Mouse (Mus musculus): Measurements from ENCODE around the gene Tal1. TPM values are rescaled to one million over a fixed set of nuclear protein-coding genes. Genes with fewer than 3 reads are reported as not detected.
A peak's percentile ranks its signal among the peaks of the same experiment; 100 is the strongest.

The Tal1 gene
- 0.25 and 0.62 TPM in 2 replicates for polyA plus RNA-seq (2015; fragmentation: Nextera tagmentation; extraction: Ambion mirVana)

DNA sequence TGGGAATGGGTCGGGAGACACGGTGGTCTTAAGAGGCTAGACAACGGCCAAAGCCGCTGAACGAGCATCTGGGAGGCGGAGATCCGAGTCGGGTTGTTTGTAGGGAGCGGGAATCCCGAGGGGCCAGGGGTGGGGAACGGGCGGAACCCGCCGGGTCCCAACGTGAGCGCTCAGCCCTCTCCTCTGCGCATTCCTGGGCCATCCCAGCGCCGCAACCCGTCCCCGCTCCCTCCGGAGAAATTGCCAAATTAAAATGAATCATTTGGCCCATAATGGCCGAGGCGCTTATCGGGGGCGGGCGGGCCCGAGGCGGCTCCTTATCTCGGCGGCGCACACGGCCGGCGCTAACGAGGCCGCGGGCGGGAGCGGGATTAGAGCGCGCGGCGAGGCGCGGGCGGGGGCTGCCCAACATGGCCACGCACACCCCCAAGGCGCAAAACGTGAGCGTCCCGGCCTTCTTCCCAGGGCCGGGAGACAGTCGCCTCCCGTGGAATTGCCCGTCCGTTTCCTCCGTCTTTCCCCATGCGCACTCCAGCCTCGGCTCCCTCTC, at the start of gene Tal1:
Tal1 (plus strand) TSS at position 56 of the 550 bp plus-strand sequence.
- Histone ChIP-seq H3K9ac (replicated peaks; ENCODE audit: low read depth, low read length) (peak within 1 kb of the TSS; percentile 26; the same call in 1 of the 2 replicates), H3K4me1 (replicated peaks; ENCODE audit: control insufficient read depth, insufficient read depth, low read length) (peaks cover 15% of the 10 kb centered on the region), H3K27ac (ENCODE audit: low read length) (no peak within 1 kb of the TSS), H3K27me3 (replicated peaks; ENCODE audit: control insufficient read depth, insufficient read depth, low read length) (peaks cover 60% of the 10 kb centered on the region), H3K4me3 (replicated peaks; ENCODE audit: low read length) (peak within 1 kb of the TSS; percentile 33), H3K36me3 (ENCODE audit: control insufficient read depth, insufficient read depth) (no peaks in the 10 kb centered on the region), H3K9me3 (ENCODE audit: control insufficient read depth, low read length) (no peaks in the 10 kb centered on the region), H3K4me2 (ENCODE audit: low read length) (peak within 1 kb of the TSS; percentile 48)
- 0% methylated on average over 55 of the region's 60 CpGs for WGBS
- peak; percentile 37 for ATAC-seq

DNA sequence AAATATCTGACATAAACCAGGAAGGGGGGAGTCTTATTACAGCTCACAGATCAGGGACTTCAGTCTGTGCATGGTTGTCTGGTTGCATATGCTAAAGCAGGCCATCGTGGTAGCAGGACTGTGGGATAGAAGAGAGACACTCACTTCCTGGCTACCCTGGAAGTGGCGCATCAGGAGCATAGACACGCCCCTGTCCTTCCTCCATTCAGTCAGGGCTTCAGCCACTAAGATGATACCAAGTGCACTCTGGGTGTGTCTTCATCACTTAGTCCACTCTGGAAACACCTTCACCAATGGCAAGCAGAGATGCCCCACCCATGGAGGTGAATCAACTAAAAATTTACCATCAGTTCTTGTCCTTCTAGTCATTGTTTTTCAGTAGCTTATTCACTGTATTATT, 42.0 kb upstream of the Tal1 start:
- ATAC-seq, result no peak
- no peak overlapping the region for H3K27ac ChIP-seq (ENCODE audit: low read length)
- H3K4me3 ChIP-seq (replicated peaks; ENCODE audit: low read length), result no peak overlapping the region
- WGBS, result 95% methylated on average over 3 of the region's 3 CpGs
- H3K36me3 ChIP-seq (ENCODE audit: control insufficient read depth, insufficient read depth), result no peaks in the 10 kb centered on the region
- H3K9ac ChIP-seq (replicated peaks; ENCODE audit: low read depth, low read length), result no peak overlapping the region
- no peaks in the 10 kb centered on the region for H3K27me3 ChIP-seq (replicated peaks; ENCODE audit: control insufficient read depth, insufficient read depth, low read length)
- no peak overlapping the region for H3K4me2 ChIP-seq (ENCODE audit: low read length)
- H3K9me3 ChIP-seq (ENCODE audit: control insufficient read depth, low read length), result no peaks in the 10 kb centered on the region
- no peaks in the 10 kb centered on the region for H3K4me1 ChIP-seq (replicated peaks; ENCODE audit: control insufficient read depth, insufficient read depth, low read length)

DNA sequence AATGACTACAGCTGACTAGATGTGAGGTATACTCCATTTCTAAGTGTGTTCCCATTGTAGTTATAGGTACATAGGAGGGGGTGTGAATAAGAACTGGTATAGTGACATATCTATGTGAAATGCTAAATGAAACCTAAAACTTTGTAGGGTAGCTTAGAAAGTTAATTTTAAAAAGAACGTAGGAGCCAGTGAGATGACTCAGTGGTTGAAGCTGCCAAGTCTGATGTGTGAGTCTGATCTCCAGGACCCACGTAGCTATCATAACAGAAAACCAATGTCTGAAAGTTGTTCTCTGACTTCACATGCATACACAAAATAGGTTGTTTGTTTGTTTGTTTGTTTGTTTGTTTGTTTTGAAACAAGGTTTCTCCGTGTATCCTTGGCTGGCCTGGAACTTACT, 36.2 kb upstream of the Tal1 start:
- 93% methylated on average over 3 of the region's 3 CpGs for WGBS

DNA sequence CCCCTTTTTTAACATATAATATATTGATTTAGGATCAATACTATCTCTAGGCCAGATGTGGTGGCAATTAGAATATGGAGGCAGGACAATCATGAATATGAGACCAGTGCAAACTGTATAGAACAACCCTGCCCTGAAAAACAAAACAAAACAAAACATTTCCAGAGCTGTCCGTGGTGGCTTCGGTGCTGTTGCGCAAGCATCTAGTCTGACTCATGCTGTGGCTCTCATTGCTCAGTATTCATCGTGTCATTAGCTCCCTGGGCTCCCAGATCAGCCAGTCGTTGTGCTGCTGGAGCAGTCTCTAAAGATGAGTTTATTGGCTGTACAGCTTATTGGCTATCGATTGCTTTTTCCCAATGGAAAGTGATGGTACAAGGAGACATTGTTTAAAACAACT, 21.2 kb upstream of the Tal1 start:
- H3K36me3 ChIP-seq (ENCODE audit: control insufficient read depth, insufficient read depth), result no peaks in the 10 kb centered on the region; the same call in 1 of the 2 replicates
- H3K27ac ChIP-seq (ENCODE audit: low read length), result no peak overlapping the region
- ATAC-seq, result no peak
- no peak overlapping the region for H3K4me2 ChIP-seq (ENCODE audit: low read length)
- no peaks in the 10 kb centered on the region for H3K27me3 ChIP-seq (replicated peaks; ENCODE audit: control insufficient read depth, insufficient read depth, low read length)
- no peaks in the 10 kb centered on the region for H3K4me1 ChIP-seq (replicated peaks; ENCODE audit: control insufficient read depth, insufficient read depth, low read length)
- H3K4me3 ChIP-seq (replicated peaks; ENCODE audit: low read length), result no peak overlapping the region
- no peaks in the 10 kb centered on the region for H3K9me3 ChIP-seq (ENCODE audit: control insufficient read depth, low read length)
- 74% methylated on average over 6 of the region's 6 CpGs for WGBS
- H3K9ac ChIP-seq (replicated peaks; ENCODE audit: low read depth, low read length), result no peak overlapping the region

More for the DNA sequence above, 36.2 kb upstream of the Tal1 start:
- H3K4me1 ChIP-seq (replicated peaks; ENCODE audit: control insufficient read depth, insufficient read depth, low read length), result no peaks in the 10 kb centered on the region
- ATAC-seq, result no peak
- no peak overlapping the region for H3K27ac ChIP-seq (ENCODE audit: low read length)
- H3K9me3 ChIP-seq (ENCODE audit: control insufficient read depth, low read length), result no peaks in the 10 kb centered on the region
- no peak overlapping the region for H3K4me3 ChIP-seq (replicated peaks; ENCODE audit: low read length)
- no peaks in the 10 kb centered on the region for H3K27me3 ChIP-seq (replicated peaks; ENCODE audit: control insufficient read depth, insufficient read depth, low read length)
- no peak overlapping the region for H3K4me2 ChIP-seq (ENCODE audit: low read length)
- H3K9ac ChIP-seq (replicated peaks; ENCODE audit: low read depth, low read length), result no peak overlapping the region
- no peaks in the 10 kb centered on the region for H3K36me3 ChIP-seq (ENCODE audit: control insufficient read depth, insufficient read depth)

DNA sequence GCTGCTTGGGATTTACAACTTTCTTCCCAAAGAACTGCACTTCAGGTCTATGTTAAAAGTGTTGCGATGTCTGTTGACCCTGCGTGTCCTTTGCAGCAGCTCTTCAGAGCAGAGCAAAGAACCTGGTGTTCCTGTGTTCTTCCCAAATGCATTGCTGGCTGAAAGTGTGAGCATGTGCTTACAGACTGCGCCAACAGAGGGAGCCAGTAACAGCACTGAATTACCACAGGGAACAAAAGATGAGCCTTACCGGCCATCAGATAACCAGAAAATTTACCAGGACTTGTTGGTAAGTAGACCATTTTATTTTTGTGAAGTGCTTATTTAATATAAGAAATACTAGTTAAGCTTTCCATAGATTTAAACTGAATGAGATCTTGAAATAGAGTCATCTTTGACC, 18.0 kb upstream of the Tal1 start:
- ATAC-seq, result peak; percentile 58
- no peak overlapping the region for H3K27ac ChIP-seq (ENCODE audit: low read length)
- H3K36me3 ChIP-seq (ENCODE audit: control insufficient read depth, insufficient read depth), result peaks cover 5% of the 10 kb centered on the region; the same call in 1 of the 2 replicates
- 36% methylated on average over 4 of the region's 4 CpGs for WGBS
- H3K4me1 ChIP-seq (replicated peaks; ENCODE audit: control insufficient read depth, insufficient read depth, low read length), result no peaks in the 10 kb centered on the region
- H3K9ac ChIP-seq (replicated peaks; ENCODE audit: low read depth, low read length), result no peak overlapping the region
- H3K4me3 ChIP-seq (replicated peaks; ENCODE audit: low read length), result no peak overlapping the region
- H3K27me3 ChIP-seq (replicated peaks; ENCODE audit: control insufficient read depth, insufficient read depth, low read length), result no peaks in the 10 kb centered on the region
- no peaks in the 10 kb centered on the region for H3K9me3 ChIP-seq (ENCODE audit: control insufficient read depth, low read length)
- H3K4me2 ChIP-seq (ENCODE audit: low read length), result no peak overlapping the region

DNA sequence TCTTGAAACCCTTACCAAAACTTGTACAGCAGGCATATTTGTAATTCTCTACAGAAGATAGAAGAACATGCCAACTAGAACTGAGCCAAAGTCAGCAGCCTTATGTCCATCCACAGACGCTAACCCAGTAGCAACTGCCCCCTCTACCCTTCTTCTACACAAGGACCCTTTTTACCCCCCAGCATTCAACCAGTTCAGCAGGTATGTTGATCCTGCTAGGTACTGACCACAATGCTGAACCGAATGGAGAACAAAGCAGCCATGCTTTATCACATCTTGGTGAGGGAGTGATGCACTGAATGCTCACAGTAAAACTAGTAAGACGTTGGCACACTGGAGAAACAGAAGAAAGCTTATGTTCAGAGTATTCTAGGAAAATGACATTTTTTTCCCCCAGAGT, 10.6 kb upstream of the Tal1 start:
- 78% methylated on average over 3 of the region's 3 CpGs for WGBS
- Histone ChIP-seq H3K9me3 (ENCODE audit: control insufficient read depth, low read length) (no peaks in the 10 kb centered on the region), H3K27ac (ENCODE audit: low read length) (no peak overlapping the region), H3K36me3 (ENCODE audit: control insufficient read depth, insufficient read depth) (0 out of 2 replicates have a peak, but pooled peaks cover 5% of the 10 kb centered on the region), H3K9ac (replicated peaks; ENCODE audit: low read depth, low read length) (no peak overlapping the region), H3K27me3 (replicated peaks; ENCODE audit: control insufficient read depth, insufficient read depth, low read length) (peaks cover 11% of the 10 kb centered on the region), H3K4me3 (replicated peaks; ENCODE audit: low read length) (no peak overlapping the region), H3K4me1 (replicated peaks; ENCODE audit: control insufficient read depth, insufficient read depth, low read length) (no peaks in the 10 kb centered on the region), H3K4me2 (ENCODE audit: low read length) (no peak overlapping the region)
- no peak for ATAC-seq

DNA sequence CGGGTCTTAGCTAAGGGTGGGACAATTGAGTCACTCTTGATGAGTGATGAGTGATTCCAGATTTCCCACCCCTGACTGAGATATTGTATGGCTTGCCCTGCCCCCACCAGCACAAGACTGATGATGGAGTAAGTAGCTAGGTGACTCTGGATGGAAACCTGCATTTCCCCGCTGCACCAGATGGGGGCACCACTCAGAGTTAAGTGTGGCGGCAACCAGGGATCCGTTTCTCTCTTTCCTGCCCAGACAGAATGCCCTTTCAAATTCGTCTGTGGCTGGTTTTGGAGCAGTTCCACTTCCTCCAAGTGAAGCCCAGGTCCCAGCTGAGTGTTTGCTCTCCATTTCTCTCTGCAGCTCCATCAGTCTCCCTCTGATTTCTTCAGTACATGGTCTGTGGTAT, 8.5 kb upstream of the Tal1 start:
- no peak overlapping the region for H3K9ac ChIP-seq (replicated peaks; ENCODE audit: low read depth, low read length)
- WGBS, result 3% methylated on average over 5 of the region's 5 CpGs
- H3K4me1 ChIP-seq (replicated peaks; ENCODE audit: control insufficient read depth, insufficient read depth, low read length), result peaks cover 3% of the 10 kb centered on the region; the same call in 1 of the 2 replicates
- H3K27ac ChIP-seq (ENCODE audit: low read length), result no peak overlapping the region
- no peak overlapping the region for H3K4me3 ChIP-seq (replicated peaks; ENCODE audit: low read length)
- H3K27me3 ChIP-seq (replicated peaks; ENCODE audit: control insufficient read depth, insufficient read depth, low read length), result peaks cover 30% of the 10 kb centered on the region
- no peak overlapping the region for H3K4me2 ChIP-seq (ENCODE audit: low read length)
- H3K36me3 ChIP-seq (ENCODE audit: control insufficient read depth, insufficient read depth), result no peaks in the 10 kb centered on the region
- no peaks in the 10 kb centered on the region for H3K9me3 ChIP-seq (ENCODE audit: control insufficient read depth, low read length)
- no peak for ATAC-seq

DNA sequence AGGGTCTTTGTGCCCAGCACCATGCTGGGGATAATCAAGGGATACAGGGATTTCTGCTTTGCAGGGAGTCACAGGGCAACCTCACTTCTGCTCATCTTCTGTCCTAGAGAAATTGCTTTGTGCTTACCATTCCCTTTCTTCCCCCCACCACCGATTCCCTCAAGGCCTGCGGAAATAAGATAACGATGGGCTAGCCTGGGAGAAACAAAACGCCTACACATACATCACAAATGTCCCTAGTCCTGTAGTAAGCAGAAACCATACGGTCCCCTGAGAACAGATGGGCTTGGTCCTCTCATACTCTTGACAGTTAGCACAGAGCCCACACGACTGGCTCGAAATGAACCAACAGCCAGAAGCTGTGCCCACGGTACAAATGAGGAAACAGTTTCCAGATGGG, 8.0 kb upstream of the Tal1 start:
- H3K27ac ChIP-seq (ENCODE audit: low read length), result no peak overlapping the region
- H3K4me3 ChIP-seq (replicated peaks; ENCODE audit: low read length), result no peak overlapping the region
- no peaks in the 10 kb centered on the region for H3K36me3 ChIP-seq (ENCODE audit: control insufficient read depth, insufficient read depth)
- ATAC-seq, result no peak
- H3K4me1 ChIP-seq (replicated peaks; ENCODE audit: control insufficient read depth, insufficient read depth, low read length), result peaks cover 3% of the 10 kb centered on the region; the same call in 1 of the 2 replicates
- no peaks in the 10 kb centered on the region for H3K9me3 ChIP-seq (ENCODE audit: control insufficient read depth, low read length)
- 71% methylated on average over 8 of the region's 8 CpGs for WGBS
- peaks cover 32% of the 10 kb centered on the region for H3K27me3 ChIP-seq (replicated peaks; ENCODE audit: control insufficient read depth, insufficient read depth, low read length)
- no peak overlapping the region for H3K4me2 ChIP-seq (ENCODE audit: low read length)
- no peak overlapping the region for H3K9ac ChIP-seq (replicated peaks; ENCODE audit: low read depth, low read length)

DNA sequence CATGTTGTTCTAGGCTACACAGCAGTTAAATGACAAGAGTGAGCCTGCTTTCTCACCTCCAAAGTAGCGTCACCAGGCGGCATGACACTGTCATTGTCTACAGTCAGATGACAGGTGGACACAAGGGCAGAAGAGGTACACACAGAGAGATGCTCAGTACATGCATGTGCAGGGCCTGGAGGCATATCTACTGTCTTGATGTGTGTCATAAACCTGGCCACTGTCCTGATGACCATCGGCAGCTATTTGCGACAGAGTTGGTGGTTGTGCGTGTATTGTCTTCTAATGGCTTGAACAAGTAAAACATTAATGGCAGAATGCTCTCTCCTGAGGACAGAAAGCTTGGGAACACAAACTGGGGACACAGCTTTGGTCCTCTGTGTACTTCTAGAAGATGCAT, 5.0 kb upstream of the Tal1 start:
- no peak for ATAC-seq
- Histone ChIP-seq H3K9ac (replicated peaks; ENCODE audit: low read depth, low read length) (no peak overlapping the region), H3K4me2 (ENCODE audit: low read length) (no peak overlapping the region), H3K36me3 (ENCODE audit: control insufficient read depth, insufficient read depth) (no peaks in the 10 kb centered on the region), H3K27ac (ENCODE audit: low read length) (no peak overlapping the region), H3K27me3 (replicated peaks; ENCODE audit: control insufficient read depth, insufficient read depth, low read length) (peaks cover 51% of the 10 kb centered on the region), H3K9me3 (ENCODE audit: control insufficient read depth, low read length) (no peaks in the 10 kb centered on the region), H3K4me1 (replicated peaks; ENCODE audit: control insufficient read depth, insufficient read depth, low read length) (peaks cover 3% of the 10 kb centered on the region; the same call in 1 of the 2 replicates), H3K4me3 (replicated peaks; ENCODE audit: low read length) (no peak overlapping the region)
- WGBS, result 72% methylated on average over 5 of the region's 5 CpGs

Data from forebrain, embryonic 16.5 days (tissue).